In genomic region chr10:24789747-24790545, GRCm38 (mm10) we compare ENCODE assay signal across 8 mouse cellular contexts. TPM values are rescaled to one million over a fixed set of nuclear protein-coding genes. Genes with fewer than 3 reads are reported as not detected.
DNase-seq lines count a peak whose midpoint lies in the region; ATAC-seq lines count a peak whose summit lies in the region.

No protein-coding gene starts in this region.

- no peaks in the 10 kb centered on the region for H3K36me3 ChIP-seq in kidney, embryonic 14.5 days (ENCODE audit: control insufficient read depth, insufficient read depth, low read length)

- H3K27me3 ChIP-seq in kidney, embryonic 14.5 days (ENCODE audit: control insufficient read depth, insufficient read depth, low read length), result 0 out of 2 replicates have a peak, but pooled peaks cover 2% of the 10 kb centered on the region

- H3K9ac ChIP-seq in kidney, embryonic 14.5 days (ENCODE audit: low read depth, low read length), result no peak overlapping the region

- H3K4me3 ChIP-seq in kidney, embryonic 14.5 days (ENCODE audit: low read length), result no peak overlapping the region

- H3K4me2 ChIP-seq in kidney, embryonic 14.5 days (replicated peaks; ENCODE audit: low read depth, low read length), result no peak overlapping the region

- no peaks in the 10 kb centered on the region for H3K4me1 ChIP-seq in kidney, embryonic 14.5 days (ENCODE audit: control insufficient read depth, insufficient read depth, low read length)

- no peak for ATAC-seq in kidney, embryonic 14.5 days (ENCODE audit: low FRiP score, low TSS enrichment)

- no peak overlapping the region for H3K27ac ChIP-seq in kidney, embryonic 14.5 days (ENCODE audit: low read depth, low read length)

- peak; percentile 52 for DNase-seq in kidney, adult 18-20 months
- peak; percentile 36 for DNase-seq in Muller cell, postnatal 12 days (ENCODE audit: inconsistent ontology term)
- peak; percentile 28 to 49 for DNase-seq in cerebellum, postnatal 14 days
- DNase-seq in induced T-regulatory cell, adult 2 months (ENCODE audit: low read depth), result peak; percentile 78
- peak; percentile 76 for DNase-seq in liver
- peak; percentile 44 for DNase-seq in ovary, postnatal 14 days (ENCODE audit: low spot score)
- peak; percentile 77 for DNase-seq in urinary bladder, postnatal 14 days (ENCODE audit: low spot score)

- H3K9me3 ChIP-seq in kidney, embryonic 14.5 days (ENCODE audit: control insufficient read depth, low read length), result no peaks in the 10 kb centered on the region

- 75% methylated on average over 11 of the region's 11 CpGs for WGBS in kidney, embryonic 14.5 days

RNA-seq across cellular contexts. Expression of gene Enpp3, which starts 52.7 kb away (rescaled TPM):
- 4.3 and 4.4 TPM in 2 replicates for polyA plus RNA-seq in kidney, embryonic 14.5 days (2014; fragmentation: Nextera tagmentation; extraction: Ambion mirVana)
